Mouse (Mus musculus) midbrain, embryonic 12.5 days (tissue): ENCODE data around the gene Gm42417. TPM values are rescaled to one million over a fixed set of nuclear protein-coding genes. Genes with fewer than 3 reads are reported as not detected.

Source experiments
- ATAC-seq: fragments of 200-750 bp; cut with Nextera tagmentation; 2 replicates; pipeline ENCODE4 v1.8.0; 2017; ENCODE audit warnings: low read depth, moderate TSS enrichment, moderate library complexity; ENCODE audit not compliant: low FRiP score
- H3K27ac ChIP-seq: fragments of 300-500 bp; sonication (generic); replicated peaks from 2 replicates; pipeline ENCODE4 v1.5.1; 2016; ENCODE audit warnings: mild to moderate bottlenecking
- H3K27me3 ChIP-seq: fragments of 300-500 bp; sonication (generic); 2 replicates; pipeline ENCODE4 v1.6.1; 2016; ENCODE audit warnings: mild to moderate bottlenecking
- H3K36me3 ChIP-seq: fragments of 300-500 bp; sonication (generic); 2 replicates; pipeline ENCODE4 v1.6.1; 2016
- H3K4me1 ChIP-seq: fragments of 300-500 bp; sonication (generic); 2 replicates; pipeline ENCODE4 v1.6.1; 2016
- H3K4me2 ChIP-seq: fragments of 300-500 bp; sonication (generic); replicated peaks from 2 replicates; pipeline ENCODE4 v1.6.1; 2016; ENCODE audit warnings: mild to moderate bottlenecking, moderate library complexity
- H3K4me3 ChIP-seq: fragments of 300-500 bp; sonication (generic); 2 replicates; pipeline ENCODE4 v1.5.1; 2016; ENCODE audit warnings: mild to moderate bottlenecking
- H3K9ac ChIP-seq: fragments of 300-500 bp; sonication (generic); replicated peaks from 2 replicates; pipeline ENCODE4 v1.6.1; 2016; ENCODE audit warnings: mild to moderate bottlenecking, moderate library complexity
- H3K9me3 ChIP-seq: fragments of 300-500 bp; sonication (generic); 2 replicates; pipeline ENCODE4 v1.6.1; 2016; ENCODE audit warnings: mild to moderate bottlenecking
- WGBS: fragments of 180-500 bp; shearing (Covaris S2); methylation state at CpG from one replicate; pipeline ENCODE4 v1.1.7; 2016; 5-methylcytosine and 5-hydroxymethylcytosine counted together
- polyA plus RNA-seq: library from polyadenylated mRNA; unstranded; fragments of >200 nt; fragmentation: Nextera tagmentation; extraction: Ambion mirVana; gene quantifications from 2 replicates; pipeline ENCODE4 v1.2.1, GENCODE M21; 2016

The Gm42417 gene
- polyA plus RNA-seq, 1 experiment from 2014 or later: not detected

GRCm38 (mm10) chr1:36528351-36528750, 10.9 kb downstream of the Gm42417 start:
- Histone ChIP-seq H3K9me3 (no peaks in the 10 kb centered on the region), H3K27ac (peak overlapping the region; percentile 82), H3K4me1 (peaks cover 11% of the 10 kb centered on the region; the same call in 1 of the 2 replicates), H3K4me3 (no peak overlapping the region), H3K36me3 (peaks cover 45% of the 10 kb centered on the region), H3K27me3 (no peaks in the 10 kb centered on the region), H3K9ac (no peak overlapping the region), H3K4me2 (no peak overlapping the region)
- WGBS: 12% methylated on average over 1 of the region's 1 CpGs
- peak; percentile 69 for ATAC-seq

GRCm38 (mm10) chr1:36526903-36527302, 12.3 kb downstream of the Gm42417 start:
- H3K9me3 ChIP-seq: no peaks in the 10 kb centered on the region
- 0 out of 2 replicates have a peak overlapping the region, but pooled peaks have one; percentile 20 for H3K27ac ChIP-seq
- 96% methylated on average over 10 of the region's 10 CpGs for WGBS
- peaks cover 11% of the 10 kb centered on the region; the same call in 1 of the 2 replicates for H3K4me1 ChIP-seq
- ATAC-seq: no peak
- H3K36me3 ChIP-seq: peaks cover 58% of the 10 kb centered on the region
- no peak overlapping the region for H3K4me2 ChIP-seq
- H3K4me3 ChIP-seq: no peak overlapping the region
- H3K9ac ChIP-seq: no peak overlapping the region
- no peaks in the 10 kb centered on the region for H3K27me3 ChIP-seq

GRCm38 (mm10) chr1:36525774-36526173, 13.5 kb downstream of the Gm42417 start:
- Histone ChIP-seq H3K4me1 (peaks cover 11% of the 10 kb centered on the region; the same call in 1 of the 2 replicates), H3K4me3 (no peak overlapping the region), H3K27me3 (no peaks in the 10 kb centered on the region), H3K36me3 (peaks cover 63% of the 10 kb centered on the region), H3K9me3 (no peaks in the 10 kb centered on the region), H3K27ac (no peak overlapping the region), H3K4me2 (no peak overlapping the region), H3K9ac (no peak overlapping the region)
- WGBS: 90% methylated on average over 12 of the region's 12 CpGs
- no peak for ATAC-seq

GRCm38 (mm10) chr1:36524058-36524457, 15.2 kb downstream of the Gm42417 start:
- Histone ChIP-seq H3K4me2 (no peak overlapping the region), H3K9me3 (no peaks in the 10 kb centered on the region), H3K27ac (peak overlapping the region; percentile 20; the same call in 1 of the 2 replicates), H3K36me3 (peaks cover 77% of the 10 kb centered on the region), H3K4me1 (peaks cover 11% of the 10 kb centered on the region; the same call in 1 of the 2 replicates), H3K4me3 (no peak overlapping the region), H3K9ac (no peak overlapping the region), H3K27me3 (no peaks in the 10 kb centered on the region)
- ATAC-seq: no peak
- 90% methylated on average over 5 of the region's 5 CpGs for WGBS

GRCm38 (mm10) chr1:36523332-36524013, 15.8 kb downstream of the Gm42417 start:
- ATAC-seq: 0 out of 2 replicates have a peak, but pooled peaks have one; percentile 53
- Histone ChIP-seq H3K36me3 (peaks cover 83% of the 10 kb centered on the region), H3K9ac (0 out of 2 replicates have a peak overlapping the region, but pooled peaks have one; percentile 31), H3K4me1 (peaks cover 9% of the 10 kb centered on the region; the same call in 1 of the 2 replicates), H3K27ac (peak overlapping the region; percentile 20; the same call in 1 of the 2 replicates), H3K4me3 (no peak overlapping the region), H3K4me2 (no peak overlapping the region), H3K9me3 (no peaks in the 10 kb centered on the region), H3K27me3 (no peaks in the 10 kb centered on the region)
- 80% methylated on average over 9 of the region's 9 CpGs for WGBS

GRCm38 (mm10) chr1:36522210-36522609, 17.0 kb downstream of the Gm42417 start:
- Histone ChIP-seq H3K27ac (no peak overlapping the region), H3K9me3 (no peaks in the 10 kb centered on the region), H3K4me1 (no peaks in the 10 kb centered on the region), H3K27me3 (no peaks in the 10 kb centered on the region), H3K36me3 (peaks cover 86% of the 10 kb centered on the region), H3K9ac (no peak overlapping the region), H3K4me2 (no peak overlapping the region), H3K4me3 (no peak overlapping the region)
- ATAC-seq: no peak
- 95% methylated on average over 7 of the region's 7 CpGs for WGBS

- WGBS: 89% methylated on average over 11 of the region's 11 CpGs
- no peak for ATAC-seq
- Histone ChIP-seq H3K4me2 (no peak overlapping the region), H3K4me3 (no peak overlapping the region), H3K27me3 (no peaks in the 10 kb centered on the region), H3K36me3 (peaks cover 75% of the 10 kb centered on the region), H3K4me1 (peaks cover 14% of the 10 kb centered on the region), H3K9ac (no peak overlapping the region), H3K27ac (no peak overlapping the region), H3K9me3 (no peaks in the 10 kb centered on the region)
Measured at GRCm38 (mm10) chr1:36519626-36520025, 19.6 kb downstream of the Gm42417 start.

- Histone ChIP-seq H3K9ac (no peak overlapping the region), H3K4me1 (peaks cover 28% of the 10 kb centered on the region), H3K4me2 (no peak overlapping the region), H3K9me3 (no peaks in the 10 kb centered on the region), H3K36me3 (peaks cover 61% of the 10 kb centered on the region), H3K27ac (no peak overlapping the region), H3K4me3 (no peak overlapping the region), H3K27me3 (no peaks in the 10 kb centered on the region)
- no peak for ATAC-seq
- WGBS: 89% methylated on average over 3 of the region's 3 CpGs
Measured at GRCm38 (mm10) chr1:36518259-36518658, 21.0 kb downstream of the Gm42417 start.

GRCm38 (mm10) chr1:36513718-36514117, 25.5 kb downstream of the Gm42417 start:
- Histone ChIP-seq H3K9me3 (peaks cover 3% of the 10 kb centered on the region; the same call in 1 of the 2 replicates), H3K4me2 (peak overlapping the region; percentile 92), H3K4me1 (peaks cover 33% of the 10 kb centered on the region), H3K27ac (no peak overlapping the region), H3K9ac (peak overlapping the region; percentile 92; the same call in 1 of the 2 replicates), H3K36me3 (peaks cover 18% of the 10 kb centered on the region), H3K27me3 (no peaks in the 10 kb centered on the region), H3K4me3 (peak overlapping the region; percentile 96)
- 38% methylated on average over 2 of the region's 2 CpGs for WGBS
- no peak for ATAC-seq

GRCm38 (mm10) chr1:36513310-36513709, 25.9 kb downstream of the Gm42417 start:
- Histone ChIP-seq H3K4me3 (peak overlapping the region; percentile 96), H3K4me1 (peaks cover 33% of the 10 kb centered on the region), H3K27me3 (no peaks in the 10 kb centered on the region), H3K9ac (peak overlapping the region; percentile 92; the same call in 1 of the 2 replicates), H3K36me3 (peaks cover 16% of the 10 kb centered on the region; the same call in 1 of the 2 replicates), H3K9me3 (peaks cover 3% of the 10 kb centered on the region; the same call in 1 of the 2 replicates), H3K27ac (0 out of 2 replicates have a peak overlapping the region, but pooled peaks have one; percentile 99), H3K4me2 (peak overlapping the region; percentile 92)
- 0% methylated on average over 1 of the region's 1 CpGs for WGBS
- no peak for ATAC-seq

GRCm38 (mm10) chr1:36512966-36513280, 26.3 kb downstream of the Gm42417 start:
- H3K36me3 ChIP-seq: peaks cover 16% of the 10 kb centered on the region; the same call in 1 of the 2 replicates
- WGBS: 2% methylated on average over 16 of the region's 16 CpGs
- peaks cover 33% of the 10 kb centered on the region for H3K4me1 ChIP-seq
- ATAC-seq: no peak
- no peaks in the 10 kb centered on the region for H3K27me3 ChIP-seq
- H3K9ac ChIP-seq: peak overlapping the region; percentile 92
- peak overlapping the region; percentile 99 for H3K27ac ChIP-seq
- H3K9me3 ChIP-seq: peaks cover 3% of the 10 kb centered on the region; the same call in 1 of the 2 replicates
- H3K4me3 ChIP-seq: peak overlapping the region; percentile 96
- H3K4me2 ChIP-seq: peak overlapping the region; percentile 92
